Mouse (Mus musculus): Measurements from ENCODE around the gene Ap1s3.

Ap1s3 gene

DNA sequence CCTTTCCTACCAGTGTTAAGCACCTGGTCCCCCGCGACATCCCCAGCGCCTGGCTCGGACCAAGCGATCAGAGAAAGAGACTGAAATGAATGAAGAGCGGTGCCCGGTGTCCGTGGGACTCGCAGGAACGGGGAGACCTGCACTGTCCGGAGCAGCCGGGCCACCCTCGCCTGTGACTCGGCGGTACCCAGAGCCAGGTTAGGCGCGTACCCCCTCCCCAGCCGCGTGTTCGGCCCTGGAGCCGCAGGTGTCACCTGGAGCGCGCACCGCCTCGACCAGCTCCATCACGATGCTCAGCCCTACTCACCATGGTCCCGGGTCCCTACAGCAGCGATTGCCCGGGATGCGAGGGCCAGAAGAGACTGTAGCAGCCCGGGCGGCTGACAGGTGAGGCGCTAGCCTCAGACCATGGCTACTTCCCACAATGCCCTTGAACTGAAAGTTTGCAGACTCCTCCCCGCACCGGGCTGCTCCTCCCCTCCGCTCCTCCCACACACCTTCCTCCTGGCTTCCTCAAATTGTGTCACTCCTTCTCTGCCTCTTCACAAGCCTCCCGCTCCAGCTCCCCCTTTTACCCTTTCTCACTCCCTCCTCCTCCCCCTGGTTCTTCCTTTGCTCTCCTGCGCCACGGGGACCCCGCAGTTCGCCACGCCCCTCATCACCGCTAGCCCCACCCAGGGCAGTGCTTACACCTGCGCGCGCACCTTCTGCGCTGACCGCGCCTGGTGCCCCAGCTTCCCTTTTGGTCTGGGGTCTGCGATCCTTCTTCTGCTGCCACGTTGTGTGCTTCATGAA lies at the start of gene Ap1s3:
Gene Ap1s3 (minus strand): TSS at position 430 of the 795 bp plus-strand sequence.
- peak; percentile 63 for DNase-seq (ENCODE audit: extremely low spot score, low spot score)

DNA sequence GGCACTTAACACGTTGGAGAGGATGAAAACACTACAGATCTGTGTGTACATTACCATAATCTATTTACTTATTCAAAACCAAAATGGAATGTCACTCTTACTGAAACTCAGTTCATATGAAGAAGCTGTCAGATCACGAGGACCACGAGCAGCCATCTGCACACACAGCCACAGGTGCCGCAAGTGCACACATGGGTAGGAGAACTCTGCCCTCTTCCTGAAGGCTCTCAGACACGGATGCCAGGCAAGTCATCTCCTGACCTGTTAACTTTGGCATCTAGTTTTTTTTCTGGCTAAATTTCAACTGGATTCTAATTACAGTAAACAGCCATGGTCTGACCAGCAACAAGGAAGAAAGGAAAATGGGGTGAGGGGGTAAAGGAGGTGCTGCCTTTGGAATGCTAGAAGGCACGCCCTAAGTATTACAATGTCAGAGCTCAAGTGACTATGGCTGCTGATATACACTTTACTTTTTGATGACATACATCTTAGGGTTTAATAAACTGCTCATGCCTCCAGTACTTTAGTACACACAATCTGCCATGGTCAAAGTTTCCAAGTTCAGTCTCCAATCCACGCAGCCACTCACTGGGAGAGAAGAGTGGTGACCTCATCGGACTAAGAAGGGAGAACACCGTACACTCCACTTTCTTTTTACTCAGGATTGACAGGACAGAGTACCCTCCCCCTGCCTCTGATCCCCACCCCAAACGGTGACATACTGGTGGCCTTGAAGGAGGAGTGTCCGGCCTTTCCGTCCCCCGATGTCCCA lies 42.6 kb upstream of the Ap1s3 start:
- no peak for DNase-seq (ENCODE audit: extremely low spot score, low spot score)

DNA sequence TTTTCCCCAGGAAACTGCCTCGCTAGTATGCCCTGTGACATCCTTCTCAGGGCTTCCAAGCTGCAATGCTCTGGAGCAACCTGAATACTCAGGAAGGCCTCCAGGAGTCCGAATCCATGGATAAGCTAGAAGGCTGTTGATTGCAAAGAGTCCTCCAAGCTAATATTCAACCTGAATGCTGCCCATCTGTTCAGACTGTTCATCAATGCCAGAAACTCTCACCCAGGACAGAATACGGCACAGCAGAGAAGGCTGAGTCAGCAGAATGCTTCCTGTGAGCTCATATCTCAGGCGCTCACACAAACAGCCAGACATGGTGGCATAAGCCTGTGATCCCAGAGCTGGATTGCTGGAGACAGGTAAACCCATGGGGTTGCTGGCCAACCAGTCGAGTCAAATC lies 41.3 kb upstream of the Ap1s3 start:
- DNase-seq (ENCODE audit: extremely low spot score, low spot score): no peak

DNA sequence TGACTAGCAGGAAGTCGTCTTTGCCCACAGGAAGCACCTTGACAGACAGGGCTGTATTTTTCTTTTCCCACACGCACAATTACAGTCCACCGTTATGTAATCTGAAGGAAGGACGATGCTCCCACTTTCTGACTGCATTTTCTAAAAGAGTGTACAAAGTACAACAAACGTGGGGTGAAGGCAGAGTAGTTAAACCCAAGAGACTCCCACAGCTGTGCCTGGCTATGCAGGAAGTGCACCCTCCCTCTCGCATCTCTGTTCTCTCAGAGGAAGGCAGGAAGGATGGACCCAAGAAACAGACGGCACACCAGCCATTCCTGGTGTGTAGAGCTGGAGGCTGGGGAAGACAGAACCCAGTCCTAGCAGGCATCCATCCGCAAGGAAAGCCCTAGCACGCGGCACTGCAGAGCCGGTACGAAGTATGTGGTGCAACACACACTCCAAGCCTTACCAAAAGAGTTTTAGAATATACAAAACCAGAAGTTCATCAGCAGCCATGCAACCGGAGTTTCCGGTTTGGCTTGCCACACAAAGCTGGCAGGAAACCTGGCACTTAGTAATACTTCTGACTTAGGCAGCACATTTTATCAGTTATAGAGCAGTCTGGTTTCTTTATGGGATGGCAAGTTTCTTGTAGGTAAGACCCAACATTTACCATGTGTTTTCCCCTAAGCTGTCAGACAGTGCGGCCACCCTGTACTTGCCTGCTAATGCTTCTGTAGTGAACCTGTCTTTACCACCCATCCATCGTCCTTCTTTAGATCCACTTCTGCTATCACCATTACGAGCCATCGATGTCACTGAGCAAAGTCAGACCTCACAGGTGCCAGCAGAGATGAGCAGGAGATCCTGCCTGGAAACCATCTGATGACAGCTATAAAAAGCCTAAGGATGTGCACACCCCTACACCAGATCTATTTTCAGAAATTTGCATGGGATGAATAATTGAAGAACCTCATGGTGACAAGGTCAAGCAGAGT lies 39.7 kb upstream of the Ap1s3 start:
- DNase-seq (ENCODE audit: extremely low spot score, low spot score): no peak

DNA sequence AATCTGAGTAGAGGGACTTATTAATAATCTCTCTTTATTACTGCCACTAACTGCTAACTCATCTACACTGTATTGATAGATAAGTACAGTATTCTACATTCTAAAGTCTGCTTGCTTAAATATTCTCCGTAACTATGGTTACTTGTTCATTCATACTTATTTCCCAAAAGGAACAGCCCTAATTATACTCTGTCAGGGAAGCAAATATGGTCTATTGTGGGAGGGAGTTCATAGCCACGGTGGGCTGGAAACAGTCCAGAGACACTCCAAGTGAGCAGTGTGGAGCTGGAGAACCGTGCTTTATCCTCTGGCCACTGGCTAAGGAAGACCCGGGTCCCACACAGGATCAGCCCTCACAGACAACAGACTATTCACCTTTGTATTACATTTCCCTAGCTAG lies 38.9 kb upstream of the Ap1s3 start:
- no peak for DNase-seq (ENCODE audit: extremely low spot score, low spot score)

DNA sequence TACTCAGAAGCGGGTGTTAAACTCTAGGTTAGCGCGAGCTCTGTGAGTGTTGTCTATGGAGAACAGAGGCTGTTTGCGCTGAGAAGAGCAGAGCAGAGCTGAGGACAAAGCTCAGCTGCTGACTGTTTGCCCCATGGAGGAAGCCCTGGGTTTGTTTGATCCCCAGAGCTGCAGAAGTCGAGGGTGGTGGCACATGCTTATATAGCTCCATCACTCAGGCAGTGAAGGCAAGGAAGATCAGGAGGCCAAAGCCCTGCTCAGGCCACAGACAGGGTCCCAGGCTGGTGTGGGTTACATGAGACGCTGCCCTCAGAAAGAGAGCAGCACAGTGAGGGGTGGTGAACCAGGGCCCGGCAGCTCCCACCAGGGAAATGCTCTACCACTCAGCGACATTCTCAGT lies 38.4 kb upstream of the Ap1s3 start:
- DNase-seq (ENCODE audit: extremely low spot score, low spot score): no peak

DNA sequence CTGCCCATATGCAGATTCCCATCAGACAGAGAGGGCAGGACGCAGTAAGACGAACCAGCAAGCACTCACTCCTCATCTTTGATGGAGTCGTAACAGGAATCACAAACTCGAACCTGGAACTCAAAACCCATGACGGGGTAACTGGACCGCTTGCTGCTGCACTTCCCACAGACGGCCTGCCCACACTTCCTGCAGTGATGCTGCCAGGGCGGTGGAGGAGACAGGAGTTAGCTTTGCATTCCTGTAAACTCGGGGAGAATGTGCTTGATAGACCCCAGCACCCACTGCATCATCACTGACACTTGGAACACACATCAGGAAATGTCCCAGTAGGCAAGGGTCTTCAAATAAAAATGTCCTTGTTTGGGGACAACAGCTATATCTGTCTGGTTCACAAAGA lies 35.6 kb upstream of the Ap1s3 start:
- no peak for DNase-seq (ENCODE audit: extremely low spot score, low spot score)

DNA sequence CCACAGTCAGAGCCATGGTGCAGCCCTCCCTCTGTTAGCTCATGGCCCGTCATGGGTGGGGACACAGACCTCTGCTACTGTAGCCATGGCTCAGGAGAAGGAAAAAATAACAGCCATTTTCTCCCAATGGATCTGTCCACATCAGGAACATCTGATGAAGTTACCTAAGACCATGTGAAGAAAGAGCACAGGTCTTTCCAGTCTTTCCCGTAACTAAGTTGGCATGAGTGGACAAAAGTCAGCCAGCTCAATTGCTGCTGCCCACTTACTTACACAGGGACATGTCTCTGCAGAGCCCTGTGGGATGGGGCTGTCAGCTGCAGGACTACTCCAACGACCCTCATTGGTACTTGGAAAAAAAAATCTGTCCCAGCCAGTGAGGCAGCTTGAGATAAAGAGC lies 34.9 kb upstream of the Ap1s3 start:
- no peak for DNase-seq (ENCODE audit: extremely low spot score, low spot score)

DNA sequence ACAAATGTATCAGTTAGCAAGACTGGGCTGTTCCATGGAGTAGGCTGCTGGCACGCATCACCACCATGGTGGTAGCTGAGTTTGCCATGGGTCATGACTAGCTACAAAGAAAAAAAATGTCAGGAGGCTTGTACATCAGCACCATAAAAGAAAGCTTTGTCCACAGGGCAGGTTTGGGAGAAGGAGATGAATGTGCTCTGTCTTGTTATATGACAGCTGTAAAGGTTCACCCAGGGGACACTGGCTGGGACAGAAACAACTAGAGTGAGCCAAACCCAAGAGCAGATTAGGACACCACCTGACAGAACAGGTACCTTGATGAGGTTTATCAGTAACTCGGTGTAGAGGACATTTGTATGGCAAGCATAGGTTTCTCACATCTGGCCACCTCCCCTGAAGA lies 32.9 kb upstream of the Ap1s3 start:
- DNase-seq (ENCODE audit: extremely low spot score, low spot score): no peak

DNA sequence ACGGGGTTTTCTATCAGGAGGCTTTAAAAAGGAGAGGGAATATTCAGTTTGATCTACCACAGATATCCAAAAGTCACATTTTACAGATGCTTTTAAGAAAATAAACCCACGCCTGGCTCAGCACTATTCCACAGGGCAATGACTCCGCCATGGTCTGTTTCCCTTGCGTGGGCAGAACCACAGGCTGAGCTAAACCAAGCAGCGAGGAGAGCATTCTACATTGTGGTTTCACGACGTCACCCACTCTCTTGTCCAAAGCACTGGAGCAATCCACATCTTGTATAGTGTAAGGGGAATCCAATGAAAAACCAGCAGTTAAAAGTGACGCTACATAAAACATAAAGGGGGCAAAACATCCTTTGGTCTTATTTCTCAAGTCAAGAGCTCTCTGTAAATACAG lies 31.7 kb upstream of the Ap1s3 start:
- DNase-seq (ENCODE audit: extremely low spot score, low spot score): no peak

DNA sequence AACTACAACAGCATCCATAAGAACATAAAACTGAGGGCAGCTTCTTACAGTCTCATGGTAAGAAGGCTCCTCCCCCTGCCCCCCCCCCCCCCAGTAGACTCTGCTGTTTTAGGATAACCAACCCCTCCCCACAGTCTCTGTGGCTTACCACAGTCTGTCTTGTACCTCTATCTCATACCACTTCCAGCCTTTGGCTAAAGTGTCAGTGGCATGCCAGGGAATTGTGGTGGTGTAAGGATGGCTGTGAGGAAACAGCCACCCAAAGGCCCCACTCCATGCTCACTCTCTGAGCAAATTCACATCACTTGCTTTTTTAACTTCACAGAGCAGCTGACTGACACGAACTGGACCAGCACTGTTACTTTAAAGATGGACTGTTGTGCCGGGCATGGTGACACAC lies 26.7 kb upstream of the Ap1s3 start:
- DNase-seq (ENCODE audit: extremely low spot score, low spot score): no peak

DNA sequence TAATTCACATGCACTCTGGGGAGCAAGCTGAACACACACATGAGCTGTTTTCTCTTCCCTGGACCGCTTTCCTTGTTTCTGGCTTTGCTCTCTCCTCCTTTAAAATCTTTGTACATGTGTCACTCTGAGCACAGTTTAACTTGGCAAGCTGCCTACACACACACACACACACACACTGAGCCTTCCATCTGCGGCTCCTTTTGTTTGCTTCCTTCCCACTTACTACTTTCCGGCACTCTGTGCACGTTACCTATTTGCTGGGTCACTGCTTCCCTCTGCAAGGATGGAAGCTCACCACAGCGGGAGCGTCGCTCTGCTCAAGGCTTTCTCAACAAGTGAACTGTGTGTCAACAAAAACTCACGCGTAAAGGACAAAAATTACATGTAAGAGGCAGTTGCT lies 25.6 kb upstream of the Ap1s3 start:
- no peak for DNase-seq (ENCODE audit: extremely low spot score, low spot score)

DNA sequence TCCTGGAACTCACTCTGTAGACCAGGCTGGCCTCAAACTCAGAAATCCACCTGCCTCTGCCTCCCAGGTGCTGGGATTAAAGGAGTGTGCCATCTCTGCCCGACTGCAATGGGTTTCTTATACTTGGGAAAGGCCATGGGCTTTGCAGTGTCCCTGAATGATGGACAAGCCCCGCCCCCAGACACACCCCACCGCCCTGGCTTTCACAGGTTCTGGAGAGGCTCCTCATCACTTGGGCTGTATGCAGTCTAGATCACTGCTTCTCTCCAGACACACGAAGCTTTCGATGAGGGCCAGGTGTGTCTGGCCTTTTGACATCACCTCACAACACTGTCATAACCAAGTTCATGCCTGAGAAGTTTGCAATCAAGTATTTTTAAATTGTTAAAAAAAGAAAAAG lies 25.2 kb upstream of the Ap1s3 start:
- DNase-seq (ENCODE audit: extremely low spot score, low spot score): no peak

DNA sequence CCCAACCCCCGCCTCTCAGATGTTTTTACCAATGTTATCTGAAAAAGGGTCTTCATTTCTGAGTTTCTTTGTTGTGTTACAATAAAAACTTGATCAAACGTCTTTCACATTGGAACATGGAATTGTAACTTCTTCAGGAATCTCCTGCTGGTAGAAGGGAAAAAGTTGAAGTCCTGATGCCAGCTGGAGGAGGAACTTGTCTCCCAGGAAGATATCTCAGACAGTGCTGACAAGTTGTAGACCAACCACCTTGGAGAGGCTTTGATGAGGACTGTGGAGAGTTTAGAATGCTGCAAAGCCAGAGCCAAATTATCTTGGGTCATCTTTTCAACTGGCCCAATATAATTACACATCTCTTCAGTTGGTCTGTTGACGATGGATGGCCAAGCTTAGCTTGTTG lies 20.7 kb upstream of the Ap1s3 start:
- DNase-seq (ENCODE audit: extremely low spot score, low spot score): no peak

DNA sequence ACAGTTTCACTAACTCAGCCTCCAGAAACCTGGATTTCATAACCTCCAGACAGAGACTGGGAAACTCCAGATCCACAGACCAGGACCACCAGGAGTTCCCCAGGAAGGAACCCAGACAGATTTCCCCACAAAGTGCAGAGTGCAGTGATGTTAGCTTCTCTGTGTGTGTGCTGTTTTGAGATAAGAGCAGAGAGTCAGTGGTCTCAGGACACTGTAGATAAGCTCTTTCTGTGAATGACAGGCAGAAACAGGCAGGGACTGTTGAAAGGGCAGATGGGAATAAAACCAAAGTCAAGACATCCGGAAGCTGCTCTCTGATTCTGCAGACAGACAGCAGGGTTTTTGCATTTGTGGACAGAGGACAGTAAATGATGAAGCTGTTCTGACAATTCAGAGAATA lies 15.5 kb upstream of the Ap1s3 start:
- DNase-seq (ENCODE audit: extremely low spot score, low spot score): no peak

DNA sequence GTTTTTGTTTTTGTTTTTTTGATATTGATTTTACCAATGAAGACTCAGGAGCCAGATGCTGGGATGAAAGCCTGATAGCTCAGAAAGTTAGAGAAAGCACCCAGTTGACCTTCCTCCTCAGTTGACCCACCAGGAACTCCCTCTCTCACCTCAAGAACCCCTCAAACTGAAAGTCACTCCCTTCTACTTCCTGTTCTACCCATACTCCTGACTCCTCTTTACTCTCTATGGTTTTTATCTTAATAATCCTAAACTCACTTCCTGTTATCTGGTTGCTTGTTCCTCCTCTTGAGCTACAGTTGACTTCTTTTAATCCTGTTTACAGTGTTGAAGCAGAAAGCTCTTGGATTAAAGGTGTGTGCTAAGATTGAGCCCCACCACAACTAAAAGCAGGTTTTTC lies 12.3 kb upstream of the Ap1s3 start:
- no peak for DNase-seq (ENCODE audit: extremely low spot score, low spot score)

DNA sequence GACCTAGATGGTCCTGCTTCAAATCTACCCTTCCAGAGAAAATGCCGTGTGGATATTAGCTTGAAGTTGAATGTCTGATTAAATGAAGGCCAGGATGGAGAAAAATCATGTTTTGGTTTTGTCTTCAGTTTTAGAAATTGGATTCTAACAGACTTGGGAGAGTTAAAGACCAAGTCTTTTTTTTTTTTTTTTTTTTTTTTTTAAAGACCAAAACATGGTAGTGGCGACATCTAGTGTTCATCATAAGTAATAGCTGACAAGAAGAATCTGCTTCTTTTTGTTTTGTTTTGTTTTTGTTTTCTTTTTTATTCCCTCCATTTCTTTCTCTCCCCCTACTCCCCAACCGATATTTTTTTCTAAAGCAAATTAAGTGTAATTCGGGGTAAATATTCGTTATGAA lies 11.2 kb upstream of the Ap1s3 start:
- DNase-seq (ENCODE audit: extremely low spot score, low spot score): no peak

DNA sequence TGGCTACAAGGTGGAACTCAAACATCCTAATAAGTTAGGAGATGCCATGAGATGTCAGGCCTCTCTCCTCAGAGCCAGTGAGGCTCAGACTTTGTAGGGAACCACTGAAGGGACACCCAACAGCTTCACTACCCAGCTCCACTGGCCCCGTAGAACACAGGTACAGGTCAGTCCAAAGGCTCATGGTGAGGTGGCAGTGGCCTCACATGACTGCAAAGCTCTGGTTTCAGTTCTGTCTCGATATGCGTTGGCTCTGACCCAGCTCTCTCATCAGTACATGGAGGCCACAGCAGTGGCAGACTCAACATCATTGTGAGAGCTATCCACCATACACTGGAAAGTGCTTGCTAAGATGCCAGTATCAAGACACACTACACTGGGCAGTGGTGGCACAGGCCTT lies 9.0 kb upstream of the Ap1s3 start:
- DNase-seq (ENCODE audit: extremely low spot score, low spot score): no peak

DNA sequence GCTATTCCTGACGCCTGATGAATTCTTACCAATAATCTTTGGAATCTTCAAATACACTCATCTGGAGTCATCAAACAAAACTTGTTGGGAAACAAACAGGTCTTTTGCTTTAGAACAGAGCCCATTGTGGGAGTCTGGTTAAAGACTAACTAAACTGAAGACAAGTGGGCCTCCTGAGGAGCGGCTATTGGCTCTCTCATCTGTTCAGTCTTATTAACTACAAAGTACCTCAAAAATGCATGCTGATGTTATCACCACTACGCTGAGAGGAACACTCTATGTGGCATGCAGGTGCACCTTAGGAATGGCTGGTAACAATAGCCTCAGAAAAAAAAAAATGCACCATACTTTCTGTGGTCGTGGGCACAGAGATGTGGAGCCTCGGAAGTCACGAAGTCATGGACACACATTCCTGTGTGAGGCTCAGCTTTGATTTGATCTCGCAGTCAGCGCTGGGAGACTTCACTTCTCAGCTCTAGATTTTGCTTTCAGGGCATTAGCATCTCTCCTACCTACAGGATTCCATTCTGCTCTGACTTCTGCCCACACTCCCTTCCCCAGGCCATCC lies 6.4 kb upstream of the Ap1s3 start:
- no peak for DNase-seq (ENCODE audit: extremely low spot score, low spot score)

DNA sequence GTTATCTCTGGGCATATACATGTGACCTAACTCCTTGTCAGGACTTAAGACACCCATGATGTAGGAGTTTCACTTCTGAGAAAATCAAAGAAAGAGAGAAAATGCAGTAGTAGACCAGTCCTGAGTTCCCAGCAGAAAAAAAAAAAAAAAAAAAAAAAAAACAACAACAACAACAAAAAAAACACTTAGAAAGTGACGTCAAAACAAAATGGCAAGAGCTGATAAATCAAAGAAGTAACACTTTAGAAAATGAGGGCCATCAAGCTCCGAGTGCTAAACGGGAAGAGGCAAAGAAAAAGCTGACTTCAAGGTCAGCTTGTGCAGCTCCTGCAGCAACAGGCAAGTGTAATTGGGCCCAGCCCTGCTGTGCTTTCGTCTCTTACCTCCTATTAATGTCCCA lies 3.9 kb upstream of the Ap1s3 start:
- DNase-seq (ENCODE audit: extremely low spot score, low spot score): no peak

DNA sequence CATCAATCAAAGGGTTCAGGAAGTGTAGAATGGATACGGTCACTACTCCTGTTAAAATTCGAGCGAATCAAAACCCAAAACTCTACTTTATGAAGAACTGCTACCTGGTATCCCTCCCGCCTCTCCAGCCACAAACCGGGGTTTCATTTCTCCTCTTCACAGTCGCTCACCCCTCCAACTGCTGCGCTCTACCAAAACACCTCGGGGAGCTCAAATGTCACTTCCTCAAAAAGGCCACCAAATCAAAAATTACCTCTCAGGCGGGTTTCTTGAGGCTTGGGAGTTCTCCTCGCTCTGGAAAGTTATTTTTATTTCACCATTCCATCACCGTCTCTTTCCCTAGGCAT lies 603 bp downstream of the Ap1s3 start:
- DNase-seq (ENCODE audit: extremely low spot score, low spot score): peak; percentile 18
